Mouse (Mus musculus): ENCODE results near the gene Sdhaf2. TPM values are rescaled to one million over a fixed set of nuclear protein-coding genes. Genes with fewer than 3 reads are reported as not detected.

The Sdhaf2 gene
- total RNA-seq, 2 experiments from 2014 or later: 45.0 to 47.5 TPM

DNA sequence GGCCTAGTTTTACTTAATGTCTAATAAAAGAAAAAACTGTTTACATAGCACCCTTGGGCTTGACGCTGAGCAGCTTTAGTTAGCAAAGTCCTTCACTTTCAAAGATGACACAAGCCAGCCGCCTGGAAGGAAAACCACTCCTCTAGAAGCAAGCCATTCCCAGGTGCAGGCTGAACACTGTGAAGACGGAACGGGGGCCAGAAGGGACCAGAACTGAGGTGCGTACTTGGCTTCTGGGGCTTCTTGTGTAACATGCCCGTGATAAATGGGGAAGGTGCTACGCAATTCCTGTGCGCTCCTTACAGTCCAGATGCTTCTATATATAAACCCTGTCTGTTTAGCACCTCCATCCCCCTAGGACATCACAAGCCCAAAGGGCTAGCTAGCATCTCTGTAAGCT, 25.4 kb downstream of the Sdhaf2 start:
- no peak for DNase-seq (ENCODE audit: low spot score)

DNA sequence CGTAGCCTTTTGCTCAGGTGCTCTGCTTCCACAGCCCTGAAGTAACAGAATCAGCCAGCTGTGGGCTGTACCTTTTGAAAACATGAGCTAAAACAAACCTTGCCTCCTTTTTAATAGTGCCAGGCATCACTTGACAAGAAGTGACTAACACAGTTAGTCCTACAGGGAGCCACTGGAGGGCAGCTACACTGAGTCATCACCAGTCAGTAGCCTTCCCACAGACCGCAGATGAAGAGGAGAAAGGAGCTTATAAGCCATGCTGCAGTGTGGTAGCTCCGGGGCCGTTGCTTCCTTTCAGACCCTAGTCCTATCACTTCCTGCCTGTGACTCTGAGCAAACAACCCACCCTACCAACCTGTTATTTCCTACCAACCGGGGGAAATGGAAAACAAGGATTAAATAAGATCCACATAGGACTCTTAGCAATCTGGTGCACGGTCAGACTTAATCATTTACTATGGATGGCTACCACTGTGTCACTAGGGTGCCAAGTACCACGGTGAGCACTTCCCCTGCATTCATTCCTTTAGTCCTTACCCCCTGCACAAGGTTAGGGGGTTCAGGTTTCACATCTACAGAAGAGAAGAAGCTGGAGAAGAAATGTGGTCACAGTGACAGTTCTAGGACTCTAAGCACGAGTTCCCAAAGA, 28.3 kb downstream of the Sdhaf2 start:
- DNase-seq (ENCODE audit: low spot score): no peak

DNA sequence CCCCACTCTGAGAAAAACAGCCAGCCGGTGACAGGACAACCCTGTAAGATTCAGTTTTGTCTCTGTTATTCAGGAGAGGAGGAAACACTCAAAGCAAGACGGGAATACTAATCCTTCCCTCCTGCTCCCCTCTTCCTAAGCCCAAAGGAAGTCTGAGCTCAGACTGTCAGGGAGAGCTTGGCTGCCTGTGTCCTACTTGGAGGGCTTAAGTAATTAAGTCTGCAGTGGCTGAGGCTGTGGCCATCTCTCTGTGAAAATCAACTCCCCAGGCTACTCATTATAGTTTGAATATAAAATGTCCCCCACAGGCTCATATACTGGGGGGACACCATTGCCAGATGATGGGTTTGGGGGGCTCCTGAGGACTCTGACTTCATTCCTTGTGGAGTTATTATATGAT, 29.0 kb downstream of the Sdhaf2 start:
- no peak for DNase-seq (ENCODE audit: low spot score)

DNA sequence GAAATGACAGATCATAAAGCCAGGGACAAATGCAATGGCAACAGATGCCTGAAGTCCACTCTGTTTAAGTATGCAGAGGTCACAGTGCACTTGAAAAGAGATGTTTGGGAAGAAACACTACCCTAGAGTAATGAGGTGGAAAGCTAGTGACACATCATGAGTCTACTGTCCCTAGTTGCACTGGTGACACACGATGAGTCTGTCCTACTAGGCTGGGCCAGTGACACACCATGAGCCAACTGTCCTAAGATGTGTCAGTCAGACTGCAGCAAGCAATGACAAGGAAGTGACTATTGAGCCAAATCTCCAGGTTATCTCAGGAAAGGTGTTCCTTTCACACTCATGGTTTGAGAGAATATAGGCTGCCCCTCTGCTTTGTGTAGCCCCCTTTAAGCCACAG, 30.3 kb downstream of the Sdhaf2 start:
- DNase-seq (ENCODE audit: low spot score): no peak

- DNase-seq (ENCODE audit: low spot score): peak; percentile 56
Measured at GRCm38 (mm10) chr19:10486264-10486738, 39.6 kb downstream of the Sdhaf2 start.

DNA sequence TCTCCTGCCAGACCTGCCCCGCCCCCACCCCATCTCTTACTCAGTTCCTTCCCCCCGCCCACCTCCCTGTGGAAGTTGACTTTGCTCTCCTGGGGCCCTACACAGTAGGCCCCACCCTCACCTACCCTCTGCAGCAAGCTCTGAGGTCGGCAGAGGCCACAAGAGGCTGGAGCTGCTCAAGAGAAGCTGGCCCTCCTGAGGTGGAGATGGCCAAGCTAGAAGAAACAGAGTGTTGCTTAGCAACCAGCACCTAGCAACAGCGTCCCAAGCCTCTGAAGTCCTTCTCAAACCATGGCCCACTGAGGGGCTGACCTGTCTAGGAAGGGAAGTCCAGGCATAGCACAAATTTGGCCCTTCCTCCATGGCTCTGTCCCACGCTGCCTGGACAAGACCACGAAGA, 43.2 kb downstream of the Sdhaf2 start, which contains the start of gene Ppp1r32:
TSS of gene Ppp1r32 (minus strand) at position 226 of the 400 bp plus-strand sequence.
- DNase-seq (ENCODE audit: low spot score): no peak

GRCm38 (mm10) chr19:10479541-10479940, 46.4 kb downstream of the Sdhaf2 start:
- DNase-seq (ENCODE audit: low spot score): no peak

DNA sequence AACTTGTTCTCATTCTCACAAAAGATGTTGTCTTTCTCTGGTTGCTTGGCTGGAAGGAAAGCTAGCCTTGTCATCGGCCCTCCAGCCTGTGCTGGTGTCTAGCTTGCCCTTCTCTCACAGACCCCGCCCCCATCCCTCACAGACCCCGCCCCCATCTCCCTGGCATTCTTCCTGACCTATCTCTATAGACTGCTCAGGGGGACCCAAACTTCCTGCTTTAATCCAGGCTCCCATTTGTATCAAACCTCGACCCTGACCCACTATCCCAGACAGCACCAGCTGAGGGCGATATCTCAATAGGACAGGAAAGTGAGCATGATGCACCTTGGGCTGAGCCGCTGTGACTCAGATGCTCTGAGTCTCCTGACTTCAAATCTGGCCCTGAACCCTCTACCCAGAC, 52.2 kb downstream of the Sdhaf2 start:
- no peak for DNase-seq (ENCODE audit: low spot score)

DNA sequence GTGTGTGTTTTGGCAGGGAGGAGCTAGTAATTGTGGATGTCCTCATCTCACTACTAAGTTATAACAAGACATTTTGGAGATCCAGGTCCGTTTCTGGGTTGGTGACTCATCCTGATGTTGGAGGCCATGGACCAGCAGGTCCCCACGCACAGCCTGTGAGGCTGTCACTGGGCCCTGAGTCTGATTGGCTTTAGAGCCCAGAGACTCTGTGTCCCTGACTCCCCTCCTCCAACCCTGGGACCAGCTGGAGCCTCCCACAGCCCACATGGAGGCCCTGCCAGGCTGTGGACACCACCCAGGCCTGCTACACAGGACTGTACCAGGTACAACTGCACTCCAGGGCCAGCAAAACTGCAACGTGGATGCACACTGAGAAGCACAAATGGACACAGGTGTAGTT, 53.0 kb downstream of the Sdhaf2 start:
- DNase-seq (ENCODE audit: low spot score): no peak

GRCm38 (mm10) chr19:10469171-10469658, 56.7 kb downstream of the Sdhaf2 start:
- DNase-seq (ENCODE audit: low spot score): no peak

- no peak for DNase-seq (ENCODE audit: low spot score)
Measured at GRCm38 (mm10) chr19:10464427-10464826, 61.5 kb downstream of the Sdhaf2 start.

DNA sequence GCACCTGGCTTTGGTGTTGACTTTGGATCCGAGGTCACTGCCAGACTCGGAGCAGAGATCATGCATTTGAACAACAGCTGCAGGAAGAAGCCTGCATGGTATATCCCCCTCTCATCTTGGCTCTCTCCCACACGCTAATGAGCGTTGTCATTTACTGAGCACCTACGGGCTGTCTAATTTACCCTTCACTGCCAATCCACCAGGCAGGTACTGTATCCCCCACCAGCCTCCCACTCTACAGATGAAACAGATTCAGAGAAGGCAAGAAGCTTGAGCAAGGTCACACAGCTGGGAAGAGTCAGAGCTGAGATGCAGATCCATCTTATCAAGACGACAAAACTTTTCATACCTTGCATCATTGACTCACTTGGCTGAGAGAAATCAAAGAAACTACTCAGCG, 64.4 kb downstream of the Sdhaf2 start:
- DNase-seq (ENCODE audit: low spot score): no peak

- no peak for DNase-seq (ENCODE audit: low spot score)
Measured at GRCm38 (mm10) chr19:10459907-10460306, 66.0 kb downstream of the Sdhaf2 start.

DNA sequence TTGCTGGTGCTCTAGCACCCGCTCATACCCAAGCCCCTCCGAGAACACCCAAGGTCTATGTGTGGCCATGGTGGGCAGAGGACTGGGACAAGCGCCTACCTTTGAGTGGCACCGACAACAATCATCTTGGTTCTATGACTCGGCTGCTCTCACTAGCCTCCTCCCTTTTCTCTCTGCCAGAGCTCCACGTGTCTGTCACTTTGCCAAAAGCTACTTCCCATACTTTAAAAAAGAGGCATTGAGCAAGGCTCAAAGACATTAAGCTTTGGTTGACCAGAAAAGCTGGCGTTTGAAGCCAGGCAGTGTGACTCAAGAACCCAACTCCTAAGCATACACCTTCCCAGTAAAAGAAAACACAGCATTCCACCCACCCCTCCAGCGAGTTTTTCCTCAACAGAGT, 67.8 kb downstream of the Sdhaf2 start:
- DNase-seq (ENCODE audit: low spot score): no peak

GRCm38 (mm10) chr19:10457484-10457800, 68.5 kb downstream of the Sdhaf2 start:
- DNase-seq (ENCODE audit: low spot score): no peak

- DNase-seq (ENCODE audit: low spot score): peak; percentile 19
Measured at GRCm38 (mm10) chr19:10456752-10457483, 69.0 kb downstream of the Sdhaf2 start, which contains the start of gene Lrrc10b. Lrrc10b (minus strand) TSS chr19:10457473.

- DNase-seq (ENCODE audit: low spot score): no peak
Measured at GRCm38 (mm10) chr19:10455437-10455806, 70.5 kb downstream of the Sdhaf2 start.

GRCm38 (mm10) chr19:10454718-10455436, 71.1 kb downstream of the Sdhaf2 start:
- DNase-seq (ENCODE audit: low spot score): no peak
